Mouse (Mus musculus) ZHBTc4 (cell line): ENCODE data around the gene Fzd7.
A peak's percentile ranks its signal among the peaks of the same experiment; 100 is the strongest.
"Not testable (repeated sequence)": the region's sequence is repeated elsewhere in the genome, so short reads cannot be mapped to it uniquely, and the experiment has no call there.

Experiments
- DNase-seq: peaks from one replicate; pipeline ENCODE4 v3.0.0-alpha.2; 2011; ENCODE audit warnings: low read depth, low spot score

Gene Fzd7

DNA sequence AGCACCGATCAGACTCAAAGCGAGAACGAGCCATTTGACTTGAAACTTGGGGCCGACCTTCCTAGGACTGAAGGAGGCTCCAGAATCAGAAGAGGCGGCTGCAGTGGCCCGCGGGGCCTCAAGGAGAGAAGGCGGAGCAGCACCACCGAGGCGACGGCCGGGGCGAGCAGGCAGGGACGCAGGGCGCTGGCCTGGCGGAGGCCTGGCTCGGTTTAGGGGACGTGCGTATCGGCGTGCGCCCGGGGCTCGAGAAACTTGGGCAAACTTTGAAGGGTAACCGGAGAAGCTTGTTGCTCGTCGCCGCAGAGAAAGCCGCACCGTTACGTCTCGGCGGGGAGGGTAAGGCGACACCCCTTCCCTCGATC is at the start of gene Fzd7:
Fzd7 (plus strand) TSS at position 94 of the 365 bp plus-strand sequence.
- DNase-seq = no peak

DNA sequence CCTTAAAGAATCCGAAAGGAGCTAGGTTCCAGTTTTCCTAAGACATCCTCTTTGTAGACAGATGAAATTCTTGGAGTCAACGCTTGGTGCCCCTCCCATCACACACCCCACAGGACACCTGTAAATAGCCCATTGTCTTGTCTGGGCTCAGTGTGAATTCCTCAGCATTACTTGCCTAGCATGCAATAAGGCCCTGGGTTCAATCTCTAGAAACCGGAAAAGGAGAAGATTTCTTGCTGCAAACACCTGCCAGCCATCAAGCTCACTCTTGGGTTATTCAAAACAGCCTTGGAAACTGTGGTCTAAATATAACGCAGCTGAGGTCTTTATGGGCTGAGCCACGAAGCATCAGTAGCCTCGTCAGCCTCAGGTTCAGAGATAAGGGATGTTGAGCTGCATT is 48.9 kb upstream of the Fzd7 start:
- DNase-seq = peak; percentile 64

DNA sequence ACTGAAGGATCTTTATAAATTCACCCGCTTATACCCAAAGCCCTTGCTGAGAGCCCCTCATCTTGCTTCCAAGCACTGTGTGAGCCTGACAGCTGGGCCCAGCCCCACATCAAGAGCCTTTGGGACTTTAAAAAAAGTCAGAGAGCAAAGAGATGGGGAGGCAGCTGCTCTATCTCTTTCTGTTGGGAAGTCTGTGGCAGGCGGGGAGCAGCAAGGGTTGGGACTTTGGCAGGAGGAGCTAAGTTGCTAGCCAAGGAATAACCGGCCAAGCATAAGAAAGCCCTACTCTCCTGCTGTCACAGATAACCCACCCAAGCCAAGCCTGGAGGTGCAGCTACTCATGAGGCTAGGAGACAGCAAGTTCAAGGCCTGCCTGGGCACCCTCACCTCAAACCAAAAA is 48.2 kb upstream of the Fzd7 start:
- DNase-seq = no peak

DNA sequence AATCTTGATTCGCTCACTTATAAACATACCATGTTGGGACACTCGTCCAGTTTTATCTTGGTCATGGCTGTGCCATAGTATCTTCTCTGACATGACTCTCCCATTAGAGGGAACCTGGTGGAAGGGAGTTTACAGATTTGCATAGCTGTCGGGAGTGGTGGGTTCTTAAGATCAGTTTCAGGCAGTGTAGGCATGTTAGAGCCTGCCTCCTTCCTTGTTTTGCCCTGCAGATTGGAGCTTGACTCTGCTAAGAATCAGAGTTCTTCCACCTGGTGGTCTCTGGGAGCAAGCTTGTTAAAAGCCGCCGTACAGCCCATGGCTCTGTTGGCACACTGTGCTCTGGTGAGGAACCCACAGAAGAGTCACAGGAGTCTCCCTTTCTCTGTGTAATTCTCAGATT is 47.0 kb upstream of the Fzd7 start:
- no peak for DNase-seq

DNA sequence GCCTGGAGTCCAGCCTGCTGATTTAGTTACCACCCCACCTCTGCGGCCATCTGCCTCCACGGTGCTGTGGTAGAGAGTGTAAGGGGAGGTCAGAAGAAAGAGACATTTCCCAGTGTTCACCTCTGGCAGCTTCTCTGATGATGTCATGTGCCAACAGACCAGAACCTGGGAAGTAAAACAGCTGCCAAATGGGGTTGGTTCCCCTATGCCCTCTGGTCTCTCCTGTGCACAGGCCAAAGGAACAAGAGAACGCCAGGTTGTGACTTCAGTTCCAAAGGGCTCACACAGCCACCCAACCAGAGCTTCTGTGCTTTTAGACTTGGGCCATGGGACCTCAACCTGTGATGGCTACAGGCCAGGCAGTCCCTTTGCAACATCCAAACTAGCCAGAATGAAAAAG is 45.9 kb upstream of the Fzd7 start:
- no peak for DNase-seq

DNA sequence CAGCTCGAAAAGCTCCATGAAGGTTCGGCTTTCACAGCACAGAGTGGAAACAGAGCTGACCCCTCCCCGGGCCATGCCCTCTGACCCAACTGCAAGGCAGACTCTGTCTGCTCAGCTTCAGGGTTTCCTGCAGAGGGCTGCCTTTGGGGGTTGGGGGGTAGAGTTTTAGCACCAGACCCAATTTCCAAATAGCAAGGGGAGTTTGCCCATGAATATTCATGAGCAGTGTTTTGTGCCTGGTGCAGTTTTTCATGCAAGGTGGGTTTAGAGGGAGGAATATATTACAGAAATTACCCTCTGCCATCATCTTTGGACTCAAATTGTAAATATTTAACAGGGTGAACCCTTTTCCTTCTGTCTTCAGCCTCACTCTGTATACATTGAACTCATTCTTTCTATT is 44.3 kb upstream of the Fzd7 start:
- DNase-seq = no peak

DNA sequence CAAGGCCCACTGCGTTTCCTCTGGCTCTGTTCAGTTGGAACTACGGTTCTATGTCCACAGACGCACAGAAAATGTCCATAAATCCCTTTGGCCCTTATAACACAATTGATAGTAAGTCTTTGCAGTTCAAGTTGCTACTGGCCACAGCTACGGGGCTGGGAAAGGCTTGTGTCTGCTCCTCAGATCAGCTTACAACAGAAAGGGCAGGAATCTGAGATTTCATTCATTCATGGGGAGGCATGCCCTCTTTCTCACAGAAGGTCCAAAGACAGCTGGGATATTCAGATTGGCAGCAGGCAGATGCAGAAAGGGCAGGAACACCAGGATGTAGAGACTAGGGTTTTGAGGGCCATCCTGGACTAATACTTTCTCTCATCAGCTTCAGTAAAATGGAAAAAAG is 43.9 kb upstream of the Fzd7 start:
- no peak for DNase-seq

DNA sequence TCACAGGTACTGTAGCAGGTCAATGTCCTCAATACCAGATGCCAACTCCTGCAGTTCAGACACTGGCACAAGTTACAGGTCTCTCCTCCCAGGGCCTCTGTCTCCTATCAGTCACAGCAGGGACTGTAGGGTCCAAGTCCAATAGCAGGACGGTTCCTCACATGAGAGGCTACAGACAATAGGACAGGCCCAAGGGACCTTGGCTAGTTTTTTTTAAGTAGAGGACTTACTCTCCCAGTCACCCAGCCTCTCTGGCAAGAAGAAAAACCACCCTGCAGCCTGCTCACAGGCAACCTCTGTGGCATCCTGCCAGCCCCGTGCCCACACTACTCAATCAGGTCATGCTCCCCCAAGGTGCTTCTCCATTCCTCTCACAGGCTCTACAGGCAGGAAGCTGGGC is 43.0 kb upstream of the Fzd7 start:
- no peak for DNase-seq

DNA sequence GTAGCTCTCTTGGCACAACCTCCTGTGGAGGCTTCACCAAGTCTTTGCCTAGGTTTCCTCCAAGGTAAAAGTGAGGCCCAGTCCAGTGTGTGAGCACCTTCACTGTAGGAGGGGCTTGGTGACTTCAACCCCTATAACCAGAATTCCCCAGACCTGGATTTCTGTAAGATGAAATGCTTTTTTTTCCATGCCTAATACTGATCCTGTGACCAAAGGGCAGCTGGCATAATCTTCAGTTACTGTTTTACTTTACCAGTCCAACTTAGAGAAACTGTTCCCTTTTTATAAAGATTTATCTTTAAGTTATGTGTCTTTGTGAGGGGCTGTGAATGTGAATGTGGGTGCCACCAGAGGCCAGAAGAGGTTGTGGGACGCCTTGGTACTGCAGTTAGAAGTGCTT is 42.3 kb upstream of the Fzd7 start:
- no peak for DNase-seq

DNA sequence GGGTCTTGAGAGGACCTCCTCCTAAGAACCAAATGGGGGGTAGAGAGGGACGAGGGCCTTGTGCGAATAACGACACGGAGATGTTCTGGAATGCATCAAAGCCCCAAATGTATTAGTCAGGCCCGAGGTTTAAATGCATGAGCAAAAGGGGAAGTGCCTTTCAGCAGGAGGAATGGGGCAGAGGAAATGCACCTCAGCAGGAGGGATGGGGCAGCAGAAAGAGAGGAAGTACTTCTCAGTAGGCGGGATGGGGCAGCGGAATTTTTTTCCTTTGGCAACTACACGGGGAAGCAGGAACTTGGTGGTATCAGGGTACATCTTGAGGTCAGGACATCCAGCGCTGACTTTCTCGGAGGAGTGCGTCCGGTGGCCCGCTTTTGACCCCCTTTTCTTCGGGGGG is 39.5 kb upstream of the Fzd7 start:
- not testable (repeated sequence) for DNase-seq

DNA sequence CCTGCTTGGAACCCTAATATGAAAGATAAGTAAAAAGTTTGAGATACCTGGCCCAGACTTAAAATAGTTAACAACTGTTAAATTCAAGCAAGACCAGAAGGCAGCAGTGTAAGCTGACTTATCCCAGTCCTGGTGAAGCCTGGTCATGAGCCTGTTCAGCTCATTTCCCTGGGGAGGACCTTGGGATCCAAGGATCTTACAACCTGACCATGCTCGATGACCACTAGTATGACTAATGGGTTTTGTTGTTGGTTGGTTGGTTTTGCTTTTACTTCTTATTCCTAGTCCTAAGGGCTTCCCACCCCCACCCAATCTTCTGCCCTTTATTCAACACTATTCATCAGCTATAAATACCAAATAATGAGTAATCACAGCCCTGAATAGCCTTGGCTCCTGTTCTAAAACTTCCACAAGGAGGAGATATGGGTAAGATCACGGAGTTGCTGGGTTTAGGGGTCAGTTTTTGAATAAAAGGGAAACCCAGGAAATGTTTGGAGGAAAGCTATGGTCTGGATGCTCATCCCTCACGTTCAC is 38.0 kb upstream of the Fzd7 start:
- no peak for DNase-seq

DNA sequence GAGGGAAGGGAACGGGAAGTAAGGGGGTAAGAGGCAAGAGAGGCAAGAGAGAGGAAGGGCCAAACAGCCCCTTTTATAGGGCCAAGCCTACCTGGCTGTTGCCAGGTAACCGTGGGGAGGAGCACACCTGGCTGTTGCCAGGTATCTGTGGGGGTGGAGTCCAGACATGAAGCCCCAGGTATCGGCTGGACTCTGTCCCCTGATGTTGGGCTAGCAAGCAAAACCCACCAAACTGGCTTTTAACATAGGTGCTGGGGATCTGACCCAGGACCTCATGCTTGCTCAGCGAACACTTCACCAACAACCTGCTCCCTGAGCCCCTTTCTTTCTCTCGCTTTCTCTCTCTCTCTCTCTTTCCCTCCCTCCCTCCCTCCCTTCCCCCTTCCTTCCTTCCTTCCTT is 37.0 kb upstream of the Fzd7 start:
- DNase-seq = no peak

DNA sequence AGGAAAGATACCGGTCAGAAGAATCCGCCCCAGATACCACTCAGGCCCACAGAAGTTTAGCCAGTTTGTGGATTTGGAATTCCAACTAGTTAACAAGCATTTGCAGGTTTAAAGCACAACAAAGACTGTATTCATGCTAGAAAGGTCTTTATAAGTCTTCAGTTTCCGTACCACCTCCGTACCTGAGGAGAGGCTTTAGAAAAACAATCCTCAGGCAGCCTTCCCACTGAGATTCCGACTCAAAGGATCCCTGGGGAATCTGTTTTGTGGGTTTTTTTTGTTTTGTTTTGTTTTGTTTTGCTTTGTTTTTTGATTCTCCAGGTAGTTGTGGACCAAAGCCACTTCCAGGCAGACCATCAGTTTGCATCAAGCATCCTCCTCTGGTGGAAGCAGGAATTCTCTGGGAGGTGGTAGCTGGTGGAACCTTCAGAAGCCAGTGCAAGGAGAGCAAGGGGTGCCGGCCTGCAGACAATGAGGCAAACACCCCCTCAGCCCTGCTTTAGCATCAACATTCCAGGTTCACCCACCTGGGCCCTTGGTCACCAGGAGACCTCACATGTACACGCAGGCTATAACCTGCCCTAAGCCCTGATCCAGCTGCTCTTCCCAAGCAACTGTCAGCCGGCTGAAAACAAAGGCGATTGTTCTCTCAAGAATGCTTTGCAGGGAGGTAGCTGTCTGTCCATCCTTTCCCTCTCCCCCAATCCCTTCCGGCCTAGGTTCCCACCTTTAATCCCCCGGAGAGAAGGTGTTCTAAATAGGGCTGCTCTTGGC is 33.5 kb upstream of the Fzd7 start:
- peak; percentile 71 for DNase-seq

DNA sequence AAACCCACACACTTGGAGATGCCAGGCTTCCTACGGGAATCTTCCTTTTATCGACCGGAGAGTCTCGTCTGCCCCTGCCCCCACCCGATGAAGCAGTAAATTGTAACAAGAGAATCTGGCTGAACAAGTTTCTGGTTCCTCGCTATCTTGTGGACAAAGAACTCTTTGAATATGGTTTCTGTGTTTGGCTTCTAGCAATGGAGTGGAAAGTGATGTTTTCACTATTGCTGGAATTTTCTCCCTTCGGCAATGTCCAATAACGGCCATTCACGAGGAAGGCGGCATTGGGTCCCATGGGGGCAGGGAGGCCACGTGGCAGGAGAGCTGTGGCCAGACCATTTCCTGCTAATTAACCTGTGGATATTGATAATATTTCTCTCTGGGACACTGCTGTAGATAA is 32.8 kb upstream of the Fzd7 start:
- DNase-seq = no peak

DNA sequence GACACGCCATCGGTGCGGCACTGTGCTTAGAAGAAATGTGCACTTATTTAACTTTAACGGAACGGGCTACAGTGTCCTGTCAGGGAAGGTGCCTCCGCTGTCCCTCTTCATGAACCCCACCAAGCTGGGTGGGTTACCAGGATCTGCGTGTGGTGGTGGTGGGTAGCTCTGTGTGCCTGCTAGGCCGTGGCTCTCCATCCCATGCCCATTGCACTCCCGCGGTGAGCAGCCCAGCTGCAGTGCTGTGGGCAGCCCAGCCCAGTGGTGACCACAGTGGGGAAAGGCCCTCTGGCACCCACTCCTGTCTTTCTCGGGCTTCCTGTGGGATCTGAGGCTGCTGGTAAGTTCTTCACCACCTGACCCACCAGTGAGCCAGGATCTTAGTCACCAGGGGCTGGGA is 31.3 kb upstream of the Fzd7 start:
- no peak for DNase-seq

DNA sequence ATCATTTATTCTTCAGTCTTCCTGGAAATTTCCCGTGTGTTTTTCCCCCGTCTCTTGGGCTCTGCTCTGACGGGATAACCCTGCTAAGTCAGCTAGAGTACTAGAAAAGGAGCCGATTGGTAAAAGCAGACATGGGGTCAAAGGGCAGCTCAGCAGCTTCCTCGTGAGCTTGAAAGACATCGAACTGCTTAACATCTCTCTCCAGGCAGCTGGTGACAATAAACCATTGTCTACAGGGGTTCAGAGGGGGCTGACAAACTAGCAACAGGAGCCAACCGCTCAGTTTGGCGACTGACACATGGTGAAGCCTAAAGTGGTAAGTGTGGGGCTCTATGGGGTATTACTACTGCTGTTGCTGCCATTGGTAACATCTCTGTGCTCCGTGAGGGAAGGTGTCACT is 30.6 kb upstream of the Fzd7 start:
- DNase-seq = no peak

DNA sequence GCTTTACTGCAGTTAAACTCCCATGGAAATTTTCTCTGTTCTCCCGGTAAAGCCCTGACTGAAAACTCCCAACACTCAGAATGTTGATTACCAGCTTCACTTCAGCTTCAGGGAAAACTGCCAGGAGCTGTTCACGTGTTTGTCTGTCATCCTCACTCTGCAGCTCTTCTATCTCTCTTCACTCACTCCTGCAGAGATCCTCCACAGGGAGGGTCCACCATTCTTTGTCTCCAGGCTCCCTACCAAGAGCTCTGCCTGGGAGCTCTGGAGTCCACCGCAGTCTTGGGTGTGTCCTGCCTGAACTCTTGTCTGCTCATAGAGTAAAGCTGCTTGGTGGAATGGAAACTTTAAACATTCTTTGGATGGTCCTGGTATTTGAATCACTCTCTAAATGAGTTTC is 25.4 kb upstream of the Fzd7 start:
- DNase-seq = peak; percentile 68

DNA sequence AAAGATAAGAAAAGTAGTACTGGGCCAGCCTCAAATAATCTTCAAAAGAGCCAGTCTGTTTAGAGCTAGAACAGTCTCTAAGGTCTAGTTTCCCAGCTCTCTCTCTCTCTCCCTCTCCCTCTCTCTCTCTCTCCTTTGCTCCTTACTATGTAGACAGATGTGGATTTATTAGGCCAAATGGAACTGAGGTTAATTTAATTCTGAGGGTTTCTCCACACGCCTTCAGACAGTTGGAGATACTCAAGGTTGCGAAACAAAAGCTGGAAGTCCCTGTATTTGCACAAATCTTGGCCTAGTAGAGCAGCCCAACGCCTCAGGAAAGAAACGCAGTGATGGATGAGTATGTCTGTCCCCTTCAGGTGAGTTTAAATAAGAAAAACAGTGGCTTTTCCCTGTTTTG is 24.4 kb upstream of the Fzd7 start:
- no peak for DNase-seq

DNA sequence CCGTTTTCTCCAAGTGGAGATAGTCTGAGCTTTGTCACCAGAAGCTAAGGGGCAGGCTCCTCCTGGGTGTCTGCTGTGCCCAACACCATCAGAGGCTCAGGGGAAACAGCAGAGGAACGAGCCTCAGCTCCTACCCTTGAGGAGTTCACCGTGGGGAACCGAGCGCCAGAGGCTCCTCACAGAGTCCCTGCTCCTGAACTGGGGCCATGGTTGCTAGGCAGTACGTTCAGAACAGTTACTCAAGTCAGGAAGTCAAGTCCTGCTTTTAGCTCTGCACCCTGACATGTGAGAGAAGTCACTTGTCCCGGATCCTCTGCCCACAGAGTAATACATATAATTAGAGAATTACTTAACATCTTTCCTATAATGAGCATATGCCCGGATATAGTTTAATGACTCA is 23.3 kb upstream of the Fzd7 start:
- peak; percentile 44 for DNase-seq

DNA sequence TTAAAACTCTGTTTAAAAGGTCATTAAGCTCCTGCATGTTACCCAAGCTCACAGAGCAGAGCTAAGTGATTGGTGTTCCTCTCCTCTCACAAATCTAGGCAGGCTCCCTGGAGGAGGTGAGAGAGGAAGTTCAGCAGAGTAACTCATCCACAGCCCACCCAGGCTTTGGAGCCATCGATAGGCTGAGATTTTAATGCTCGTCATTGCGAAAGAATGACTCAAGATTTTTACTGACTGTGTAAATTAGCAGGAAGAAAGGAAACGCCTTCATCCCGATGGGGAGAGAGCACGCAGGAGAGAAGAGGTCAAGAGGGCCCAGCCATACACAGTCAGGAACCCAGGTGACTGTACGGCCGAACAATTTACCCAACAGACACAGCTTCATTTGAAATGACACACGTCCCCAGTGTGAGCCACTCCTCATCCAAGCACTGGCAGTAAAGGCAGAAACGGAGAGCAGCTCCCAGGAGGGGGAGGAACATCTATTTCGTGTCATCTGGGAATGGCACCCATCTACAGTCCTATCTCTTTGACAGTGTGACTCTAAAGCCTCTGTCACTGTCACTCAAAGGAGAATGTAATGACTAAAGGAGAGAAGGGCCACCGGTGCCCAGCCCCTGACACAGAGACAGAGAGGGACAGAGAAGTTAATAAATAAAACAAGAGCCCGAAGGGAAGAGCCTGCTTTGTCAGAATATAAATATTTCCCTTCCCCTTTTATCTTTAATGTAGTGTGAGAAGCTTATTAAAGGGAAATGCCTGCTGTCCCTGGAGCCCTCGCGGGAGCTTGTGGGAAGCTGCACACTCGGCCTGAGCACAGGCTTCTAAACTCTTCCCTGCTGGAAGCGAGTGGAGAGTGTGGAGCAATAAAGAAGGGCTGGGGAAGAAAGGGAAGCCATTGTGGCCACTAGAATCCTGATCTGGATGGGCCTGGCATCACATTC is 17.3 kb upstream of the Fzd7 start:
- DNase-seq = no peak

DNA sequence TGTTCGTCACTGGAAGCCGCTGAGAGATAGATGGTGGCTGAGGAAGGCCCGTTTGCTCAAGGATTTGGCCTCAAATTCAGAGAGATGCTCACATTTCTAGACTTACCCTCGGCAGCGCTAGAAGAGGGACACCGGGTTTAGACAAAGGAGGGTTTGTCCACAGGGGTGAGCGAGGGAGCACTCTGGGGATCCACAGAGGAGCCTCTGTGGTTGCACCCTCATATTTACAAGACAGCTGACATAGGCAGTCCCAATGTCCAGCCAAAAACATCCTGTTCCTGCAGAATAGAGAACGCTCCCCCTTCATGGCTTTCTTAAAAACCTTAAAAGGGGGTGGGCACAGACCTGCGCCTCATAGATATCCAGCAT is 16.6 kb upstream of the Fzd7 start:
- DNase-seq = no peak

DNA sequence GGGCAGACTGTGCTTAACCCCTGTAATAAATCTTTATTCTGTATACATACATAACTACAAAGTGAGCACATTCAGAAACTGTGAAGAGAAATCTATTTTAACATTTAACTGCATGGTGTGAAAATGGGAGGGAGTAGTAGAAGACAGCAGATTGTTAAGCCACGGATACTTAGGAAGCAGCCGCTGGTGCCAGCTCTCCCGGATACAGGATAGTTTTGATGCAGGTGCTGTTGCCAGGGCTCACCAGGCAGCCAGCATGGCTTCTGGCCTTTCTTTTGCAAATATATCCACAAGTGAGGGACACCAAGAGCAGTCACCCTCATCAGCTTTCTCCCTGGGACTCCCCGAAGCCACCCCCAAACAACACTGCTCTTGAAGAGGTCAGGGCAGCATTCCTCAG is 13.1 kb upstream of the Fzd7 start:
- DNase-seq = no peak

DNA sequence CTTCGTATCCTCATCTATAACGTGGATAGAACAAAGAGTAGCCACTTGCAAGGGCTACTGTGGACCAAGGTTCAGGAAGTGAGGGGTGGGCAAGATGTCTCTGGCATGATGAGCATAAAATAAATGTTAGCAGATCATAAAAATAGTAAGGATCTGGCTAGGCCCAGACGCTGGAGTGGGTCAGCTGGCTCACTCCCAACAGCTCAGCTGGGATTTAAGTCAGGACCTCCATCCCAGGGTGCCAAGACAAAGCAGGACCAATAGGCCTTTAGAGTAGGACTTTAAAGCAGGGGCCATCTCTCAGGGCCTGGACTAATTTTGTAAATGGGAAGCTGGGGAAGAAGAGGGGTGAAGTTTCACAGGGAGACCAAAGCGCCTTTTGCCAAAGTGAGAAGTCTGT is 11.5 kb upstream of the Fzd7 start:
- DNase-seq = no peak
